Mouse (Mus musculus) spleen, adult 18-20 months (tissue): ENCODE measurements around the gene Ccr1.

Source experiments
- DNase-seq, 2 experiments: peaks; one replicate each; pipeline ENCODE4 v3.0.0; 2022; ENCODE audit warnings: mixed read lengths in 2 of 2

Gene Ccr1

GRCm38 (mm10) chr9:123953551-123953950 is 14.9 kb downstream of the Ccr1 start:
- no peak for DNase-seq

GRCm38 (mm10) chr9:123951176-123951575 is 17.3 kb downstream of the Ccr1 start:
- DNase-seq: no peak

GRCm38 (mm10) chr9:123949432-123949831 is 19.1 kb downstream of the Ccr1 start:
- DNase-seq: no peak

DNA sequence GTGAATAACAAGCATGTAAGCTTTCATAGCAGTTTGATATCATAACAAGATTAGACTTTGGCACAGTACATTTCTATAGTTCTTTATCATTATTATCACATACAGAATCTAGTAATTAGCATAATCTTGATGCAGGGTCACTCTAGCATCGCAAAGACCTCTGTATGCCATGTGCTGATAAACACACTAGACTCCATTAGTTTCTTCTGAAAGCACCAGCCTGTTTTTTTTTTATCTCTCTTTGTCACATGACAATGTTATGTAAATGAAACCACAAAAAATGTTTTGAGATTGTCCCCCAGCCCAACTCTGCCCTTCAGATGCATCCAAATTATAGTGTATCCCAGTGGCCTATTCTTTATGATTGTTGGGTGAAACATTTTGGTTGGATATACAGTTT is 20.7 kb downstream of the Ccr1 start:
- DNase-seq: no peak

- DNase-seq: no peak
Observed at GRCm38 (mm10) chr9:123942025-123942424, 26.5 kb downstream of the Ccr1 start.

DNA sequence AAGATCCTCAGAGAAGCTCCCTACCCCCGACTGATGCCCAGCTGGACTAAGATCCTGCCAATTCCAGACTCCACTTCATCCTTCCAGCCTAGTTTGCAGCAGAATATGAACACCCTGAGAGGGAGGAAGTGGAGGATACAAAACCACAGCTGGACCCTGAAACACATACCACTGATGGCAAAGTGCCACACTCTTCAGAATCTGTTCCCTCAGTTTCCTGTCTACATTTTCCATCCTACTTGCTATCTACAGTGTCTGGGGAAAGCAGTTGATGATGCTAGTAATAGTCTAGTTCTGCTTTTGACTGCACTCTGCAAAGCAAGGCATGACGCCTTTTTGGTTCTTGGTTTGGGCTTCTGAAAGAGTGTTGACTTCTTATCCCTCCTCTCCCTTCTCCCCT is 27.2 kb downstream of the Ccr1 start:
- no peak for DNase-seq

GRCm38 (mm10) chr9:123940628-123941027 is 27.9 kb downstream of the Ccr1 start:
- no peak for DNase-seq

- no peak for DNase-seq
Observed at GRCm38 (mm10) chr9:123940168-123940567, 28.3 kb downstream of the Ccr1 start.

GRCm38 (mm10) chr9:123937989-123938388 is 30.5 kb downstream of the Ccr1 start:
- DNase-seq: no peak

- no peak for DNase-seq
Observed at GRCm38 (mm10) chr9:123936604-123937280, 31.8 kb downstream of the Ccr1 start.

GRCm38 (mm10) chr9:123935776-123936175 is 32.7 kb downstream of the Ccr1 start:
- no peak for DNase-seq

DNA sequence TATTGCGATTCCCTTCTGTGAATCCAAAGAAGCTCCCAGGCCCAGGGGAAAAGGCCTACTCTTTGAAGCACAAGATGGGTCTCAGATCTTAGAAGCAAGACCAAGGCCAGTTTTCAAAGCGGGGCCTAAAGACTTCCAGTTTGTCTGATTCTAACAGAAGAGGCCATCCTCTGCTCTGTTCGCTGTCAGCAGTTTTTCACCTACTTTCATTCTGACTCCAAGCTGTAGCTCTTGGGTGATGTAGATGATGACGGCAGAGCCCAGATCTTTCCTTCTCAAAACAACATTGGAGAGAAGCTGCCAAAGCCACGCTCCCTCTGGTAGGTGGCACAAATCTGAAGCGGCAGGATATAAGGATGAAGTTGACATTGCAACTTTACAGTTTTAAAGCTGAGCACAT is 33.1 kb downstream of the Ccr1 start:
- no peak for DNase-seq

DNA sequence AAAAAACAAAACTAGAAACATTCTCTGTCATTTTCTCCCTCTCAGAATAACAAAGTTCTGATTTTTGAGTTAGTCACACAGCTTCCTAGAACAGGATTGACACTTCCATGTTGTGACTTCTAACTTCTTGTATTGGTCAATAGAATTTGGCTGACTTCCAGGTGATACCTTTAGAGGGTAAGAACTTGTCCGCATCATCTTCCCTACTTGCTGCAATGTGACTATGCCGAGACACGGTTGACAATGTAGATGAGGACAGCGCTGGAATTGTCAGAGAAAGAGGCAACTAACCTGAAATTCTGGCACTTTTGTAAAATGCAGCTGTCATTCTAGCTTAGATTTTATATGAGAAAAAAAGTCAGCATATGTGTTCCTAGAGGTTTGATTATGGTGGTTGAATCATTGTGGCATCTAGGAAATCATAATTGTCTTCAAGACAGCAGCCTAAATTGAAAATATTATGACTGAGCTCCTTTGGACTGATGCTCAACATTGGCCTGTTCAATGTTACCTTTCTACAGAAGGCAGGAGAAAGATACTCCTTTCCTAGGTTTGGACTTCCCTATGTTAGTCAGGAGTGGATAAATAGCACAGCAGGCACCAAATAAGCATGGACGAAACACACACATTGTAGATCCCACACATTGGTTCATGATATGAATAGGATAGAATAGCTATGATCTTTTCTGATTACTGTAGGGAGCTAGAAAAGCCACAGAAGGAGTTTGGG is 34.6 kb downstream of the Ccr1 start:
- DNase-seq: no peak

- no peak for DNase-seq
Observed at GRCm38 (mm10) chr9:123932911-123933675, 35.4 kb downstream of the Ccr1 start.

GRCm38 (mm10) chr9:123931761-123932700 is 36.5 kb downstream of the Ccr1 start:
- DNase-seq: no peak

DNA sequence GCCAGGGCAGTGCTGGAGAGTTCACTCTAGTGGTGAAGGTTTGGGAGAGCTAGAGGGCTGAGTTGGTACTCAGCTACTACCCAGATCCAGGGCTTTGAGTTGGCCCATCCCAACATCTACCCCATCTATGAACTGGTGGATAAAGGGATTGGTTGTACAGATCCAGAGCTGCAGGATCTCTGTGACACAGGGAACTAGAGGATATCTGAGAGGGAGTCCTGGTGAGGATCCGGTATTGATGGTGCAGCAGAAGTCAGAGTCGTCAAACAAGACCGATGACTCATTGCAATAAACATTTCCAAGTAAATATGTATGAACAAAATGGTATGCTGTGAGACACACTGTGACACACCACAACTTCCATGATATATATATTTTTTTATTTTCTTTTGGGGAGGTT is 37.6 kb downstream of the Ccr1 start:
- DNase-seq: no peak

GRCm38 (mm10) chr9:123930476-123930875 is 38.0 kb downstream of the Ccr1 start:
- no peak for DNase-seq

- DNase-seq: no peak
Observed at GRCm38 (mm10) chr9:123929936-123930335, 38.6 kb downstream of the Ccr1 start.

DNA sequence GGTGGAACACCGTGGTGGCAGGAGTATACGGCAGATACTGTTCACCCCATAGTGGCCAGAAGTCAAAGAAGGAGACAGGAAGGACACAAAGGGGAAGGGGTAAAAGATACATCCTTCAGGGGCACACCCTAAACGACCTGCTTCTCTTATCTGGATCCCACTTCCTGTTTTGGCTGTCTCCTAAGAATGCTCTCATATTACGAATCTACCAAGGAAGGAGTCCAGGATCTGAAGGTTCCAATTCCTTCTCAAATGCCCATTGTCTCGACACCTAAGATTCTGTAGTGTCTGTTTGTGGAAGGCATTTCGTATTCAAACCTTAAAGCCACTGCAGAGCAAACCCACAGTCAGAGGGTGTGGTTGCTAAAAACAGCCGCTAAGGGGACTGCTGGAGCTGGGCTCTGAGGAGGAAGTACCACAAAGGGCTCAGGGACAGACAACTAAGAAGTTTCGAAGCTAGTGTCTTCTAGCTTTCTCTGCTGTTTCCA is 39.7 kb downstream of the Ccr1 start:
- DNase-seq: peak; percentile 57 to 61

GRCm38 (mm10) chr9:123928118-123928758 is 40.3 kb downstream of the Ccr1 start:
- DNase-seq: peak; percentile 63 to 68

- DNase-seq: peak; percentile 24 to 36
Observed at GRCm38 (mm10) chr9:123927281-123927960, 41.1 kb downstream of the Ccr1 start.
